Mouse (Mus musculus): ENCODE data around the gene Sirpa. TPM values are rescaled to one million over a fixed set of nuclear protein-coding genes. Genes with fewer than 3 reads are reported as not detected.

Sirpa gene
- total RNA-seq, 2 experiments from 2014 or later = 44.6 to 56.1 TPM

- DNase-seq = no peak
Observed at GRCm38 (mm10) chr2:129606269-129606668, 13.6 kb downstream of the Sirpa start.

GRCm38 (mm10) chr2:129606899-129607298 is 14.3 kb downstream of the Sirpa start:
- DNase-seq = no peak

GRCm38 (mm10) chr2:129613971-129614370 is 21.3 kb downstream of the Sirpa start:
- DNase-seq = no peak

- no peak for DNase-seq
Observed at GRCm38 (mm10) chr2:129614482-129615185, 22.0 kb downstream of the Sirpa start.

GRCm38 (mm10) chr2:129620148-129620547 is 27.5 kb downstream of the Sirpa start:
- DNase-seq = no peak

GRCm38 (mm10) chr2:129620881-129621280 is 28.2 kb downstream of the Sirpa start:
- DNase-seq = no peak

GRCm38 (mm10) chr2:129621654-129622490 is 29.2 kb downstream of the Sirpa start:
- DNase-seq = no peak

- DNase-seq = no peak
Observed at GRCm38 (mm10) chr2:129622918-129623317, 30.3 kb downstream of the Sirpa start.

GRCm38 (mm10) chr2:129623771-129624170 is 31.1 kb downstream of the Sirpa start:
- no peak for DNase-seq

GRCm38 (mm10) chr2:129624246-129624918 is 31.7 kb downstream of the Sirpa start:
- DNase-seq = no peak

- no peak for DNase-seq
Observed at GRCm38 (mm10) chr2:129624956-129625355, 32.3 kb downstream of the Sirpa start.

- DNase-seq = no peak
Observed at GRCm38 (mm10) chr2:129625845-129626244, 33.2 kb downstream of the Sirpa start.

GRCm38 (mm10) chr2:129626621-129627061 is 34.0 kb downstream of the Sirpa start:
- DNase-seq = no peak

GRCm38 (mm10) chr2:129627133-129627532 is 34.5 kb downstream of the Sirpa start:
- no peak for DNase-seq

GRCm38 (mm10) chr2:129627811-129628210 is 35.2 kb downstream of the Sirpa start:
- DNase-seq = no peak

GRCm38 (mm10) chr2:129628456-129629185 is 36.0 kb downstream of the Sirpa start:
- no peak for DNase-seq

GRCm38 (mm10) chr2:129629786-129630531 is 37.3 kb downstream of the Sirpa start:
- no peak for DNase-seq

GRCm38 (mm10) chr2:129630532-129630886 is 37.9 kb downstream of the Sirpa start:
- DNase-seq = no peak

- DNase-seq = peak; percentile 34
Observed at GRCm38 (mm10) chr2:129630978-129631660, 38.5 kb downstream of the Sirpa start.

GRCm38 (mm10) chr2:129632324-129632723 is 39.7 kb downstream of the Sirpa start:
- DNase-seq = no peak
